Mouse (Mus musculus) cerebellum, adult 9-11 months (tissue): Measurements from ENCODE around the gene Pdss2.

ENCODE experiments used
- DNase-seq: peaks from one replicate; pipeline ENCODE4 v3.0.0; 2022

Gene Pdss2

GRCm38 (mm10) chr10:43489139-43489538 is 267.9 kb downstream of the Pdss2 start:
- DNase-seq: no peak

- DNase-seq: no peak
Measured at GRCm38 (mm10) chr10:43489550-43489949, 268.3 kb downstream of the Pdss2 start.

GRCm38 (mm10) chr10:43490034-43490433 is 268.7 kb downstream of the Pdss2 start:
- DNase-seq: no peak

- no peak for DNase-seq
Measured at GRCm38 (mm10) chr10:43490846-43491245, 269.6 kb downstream of the Pdss2 start.

- DNase-seq: peak; percentile 69
Measured at GRCm38 (mm10) chr10:43502599-43502998, 281.3 kb downstream of the Pdss2 start.

GRCm38 (mm10) chr10:43504291-43504690 is 283.0 kb downstream of the Pdss2 start:
- no peak for DNase-seq

GRCm38 (mm10) chr10:43507051-43507450 is 285.8 kb downstream of the Pdss2 start:
- no peak for DNase-seq

GRCm38 (mm10) chr10:43509228-43509627 is 287.9 kb downstream of the Pdss2 start:
- no peak for DNase-seq

GRCm38 (mm10) chr10:43512976-43513375 is 291.7 kb downstream of the Pdss2 start:
- no peak for DNase-seq
